Mouse (Mus musculus): ENCODE measurements around the gene Prss21. TPM values are rescaled to one million over a fixed set of nuclear protein-coding genes. Genes with fewer than 3 reads are reported as not detected.
"Not testable (repeated sequence)": the region's sequence is repeated elsewhere in the genome, so short reads cannot be mapped to it uniquely, and the experiment has no call there.

The Prss21 gene
- polyA plus RNA-seq, 1 experiment, result not detected

GRCm38 (mm10) chr17:23857913-23858312 lies 9.9 kb upstream of the Prss21 start:
- DNase-seq (ENCODE audit: extremely low spot score in 1 of 2, low spot score in 1 of 2), result no peak

GRCm38 (mm10) chr17:23862926-23863325 lies 4.9 kb upstream of the Prss21 start:
- DNase-seq (ENCODE audit: extremely low spot score in 1 of 2, low spot score in 1 of 2), result no peak

- DNase-seq (ENCODE audit: extremely low spot score in 1 of 2, low spot score in 1 of 2), result no peak
These were observed 657 bp downstream of the Prss21 start for GRCm38 (mm10) chr17:23868513-23868912.

- DNase-seq (ENCODE audit: extremely low spot score in 1 of 2, low spot score in 1 of 2), result peak in 1 of 2 experiments; percentile 70
These were observed 6.3 kb downstream of the Prss21 start for GRCm38 (mm10) chr17:23873884-23874856.

- DNase-seq (ENCODE audit: extremely low spot score in 1 of 2, low spot score in 1 of 2), result peak in 1 of 2 experiments; percentile 34
These were observed 8.9 kb downstream of the Prss21 start for GRCm38 (mm10) chr17:23876741-23877140.

- DNase-seq (ENCODE audit: extremely low spot score in 1 of 2, low spot score in 1 of 2), result peak in 1 of 2 experiments; percentile 3
These were observed 9.3 kb downstream of the Prss21 start for GRCm38 (mm10) chr17:23877166-23877565.

- DNase-seq (ENCODE audit: extremely low spot score in 1 of 2, low spot score in 1 of 2), result not testable (repeated sequence)
These were observed 12.7 kb downstream of the Prss21 start, which contains the start of the genes Dcpp1 and Dcpp2 for GRCm38 (mm10) chr17:23880576-23880975. Gene Dcpp1 (plus strand): TSS chr17:23880876. Gene Dcpp2 (plus strand): TSS chr17:23880880.

- not testable (repeated sequence) for DNase-seq (ENCODE audit: extremely low spot score in 1 of 2, low spot score in 1 of 2)
These were observed 49.3 kb downstream of the Prss21 start, which contains the start of gene Dcpp3 for GRCm38 (mm10) chr17:23917158-23917557. Gene Dcpp3 (plus strand): TSS chr17:23917458.

Other genes with a start within 250 kb of the Prss21 start
- gene Mmp25, start 222.8 kb upstream of the Prss21 start, polyA plus RNA-seq (2012; rRNA removed), result 0.38 and 0.40 TPM in 2 replicates
- not detected in 2 replicates for gene Bicdl2, start 207.6 kb upstream of the Prss21 start, polyA plus RNA-seq (2012; rRNA removed)
- gene Hcfc1r1, start 194.5 kb upstream of the Prss21 start, polyA plus RNA-seq (2012; rRNA removed), result 114 and 144 TPM in 2 replicates
- 9.1 and 11.3 TPM in 2 replicates for gene Thoc6, start 194.2 kb upstream of the Prss21 start, polyA plus RNA-seq (2012; rRNA removed)
- 5.6 and 7.0 TPM in 2 replicates for gene Tnfrsf12a, start 190.6 kb upstream of the Prss21 start, polyA plus RNA-seq (2012; rRNA removed)
- 0.08 and 0.17 TPM in 2 replicates for gene Cldn6, start 188.8 kb upstream of the Prss21 start, polyA plus RNA-seq (2012; rRNA removed)
- 0.14 and 0.19 TPM in 2 replicates for gene Cldn9, start 184.0 kb upstream of the Prss21 start, polyA plus RNA-seq (2012; rRNA removed)
- gene 1520401A03Rik, start 145.3 kb upstream of the Prss21 start, polyA plus RNA-seq (2012; rRNA removed), result 0.13 and 0.24 TPM in 2 replicates
- gene Pkmyt1, start 141.7 kb upstream of the Prss21 start, polyA plus RNA-seq (2012; rRNA removed), result 8.1 and 8.7 TPM in 2 replicates
- 47.2 and 49.8 TPM in 2 replicates for gene Paqr4, start 127.2 kb upstream of the Prss21 start, polyA plus RNA-seq (2012; rRNA removed)
- gene Kremen2, start 122.2 kb upstream of the Prss21 start, polyA plus RNA-seq (2012; rRNA removed), result 0.38 and 0.52 TPM in 2 replicates
- gene Flywch1, start 96.5 kb upstream of the Prss21 start, polyA plus RNA-seq (2012; rRNA removed), result 208 and 231 TPM in 2 replicates
- gene Flywch2, start 82.0 kb upstream of the Prss21 start, polyA plus RNA-seq (2012; rRNA removed), result 38.8 and 41.8 TPM in 2 replicates
- 732 and 866 TPM in 2 replicates for gene Srrm2, start 77.5 kb upstream of the Prss21 start, polyA plus RNA-seq (2012; rRNA removed)
- 610 and 742 TPM in 2 replicates for gene Elob, start 38.9 kb upstream of the Prss21 start, polyA plus RNA-seq (2012; rRNA removed)
- 0.16 and 1.0 TPM in 2 replicates for gene Prss33, start 32.0 kb upstream of the Prss21 start, polyA plus RNA-seq (2012; rRNA removed)
- 0.06 and 0.10 TPM in 2 replicates for gene Prss32, start 24.2 kb upstream of the Prss21 start, polyA plus RNA-seq (2012; rRNA removed)
- gene Prss41, start 23.9 kb upstream of the Prss21 start, polyA plus RNA-seq (2012; rRNA removed), result 0.10 and 0.15 TPM in 2 replicates
- not detected in 2 replicates for gene Dcpp1, start 12.8 kb downstream of the Prss21 start, polyA plus RNA-seq (2012; rRNA removed)
- not detected in 2 replicates for gene Dcpp2, start 12.8 kb downstream of the Prss21 start, polyA plus RNA-seq (2012; rRNA removed)
- not detected in 2 replicates for gene Dcpp3, start 49.4 kb downstream of the Prss21 start, polyA plus RNA-seq (2012; rRNA removed)
- gene Sbp, start 73.6 kb downstream of the Prss21 start, polyA plus RNA-seq (2012; rRNA removed), result not detected in 2 replicates
- not detected in 2 replicates for gene Sbpl, start 87.2 kb downstream of the Prss21 start, polyA plus RNA-seq (2012; rRNA removed)
- 1.0 and 4.4 TPM in 2 replicates for gene Prss30, start 112.5 kb downstream of the Prss21 start, polyA plus RNA-seq (2012; rRNA removed)
- gene Prss22, start 130.0 kb downstream of the Prss21 start, polyA plus RNA-seq (2012; rRNA removed), result 1.4 and 1.8 TPM in 2 replicates
- not detected in 2 replicates for gene Prss27, start 170.1 kb downstream of the Prss21 start, polyA plus RNA-seq (2012; rRNA removed)
- gene Kctd5, start 205.4 kb downstream of the Prss21 start, polyA plus RNA-seq (2012; rRNA removed), result 29.0 and 29.8 TPM in 2 replicates

Data from frontal cortex, adult 2 months (tissue).